Mouse (Mus musculus) lung, postnatal 14 days (tissue): ENCODE data around the gene Gpr156.
"Not testable (repeated sequence)": the region's sequence is repeated elsewhere in the genome, so short reads cannot be mapped to it uniquely, and the experiment has no call there.

Experiments
- DNase-seq: peaks from one replicate; pipeline ENCODE4 v3.0.0; 2021

The Gpr156 gene

DNA sequence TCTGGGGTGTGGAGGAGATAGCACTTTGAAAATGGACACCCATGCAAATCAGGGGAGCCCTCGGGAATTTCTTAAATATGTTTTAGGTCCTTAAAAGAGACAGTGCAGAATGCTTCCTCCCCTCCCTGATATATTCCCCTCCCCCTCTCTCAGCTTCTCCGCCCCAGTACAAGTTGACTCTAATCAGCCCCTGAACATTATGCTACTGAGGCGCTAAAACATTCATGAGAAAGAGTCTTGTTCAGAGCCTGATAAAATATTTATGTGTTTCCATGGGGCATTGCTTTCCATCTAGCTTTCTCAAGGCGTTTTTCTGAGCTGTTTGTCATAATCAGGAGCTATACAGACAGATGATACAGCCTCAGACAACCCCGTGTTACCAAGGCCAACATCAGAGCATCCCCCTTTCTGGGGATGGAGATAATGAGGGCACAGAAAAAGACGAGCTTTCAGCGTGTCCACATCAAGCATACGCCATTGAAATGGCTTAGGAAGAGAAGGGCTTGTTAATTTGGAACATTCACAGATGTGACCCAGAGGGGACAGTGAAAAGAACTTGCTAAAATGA lies 4.6 kb downstream of the Gpr156 start:
- no peak for DNase-seq

- DNase-seq = no peak
Measured at GRCm38 (mm10) chr16:37926087-37926486, 9.8 kb downstream of the Gpr156 start.

GRCm38 (mm10) chr16:37927117-37927516 lies 10.8 kb downstream of the Gpr156 start:
- DNase-seq = no peak

DNA sequence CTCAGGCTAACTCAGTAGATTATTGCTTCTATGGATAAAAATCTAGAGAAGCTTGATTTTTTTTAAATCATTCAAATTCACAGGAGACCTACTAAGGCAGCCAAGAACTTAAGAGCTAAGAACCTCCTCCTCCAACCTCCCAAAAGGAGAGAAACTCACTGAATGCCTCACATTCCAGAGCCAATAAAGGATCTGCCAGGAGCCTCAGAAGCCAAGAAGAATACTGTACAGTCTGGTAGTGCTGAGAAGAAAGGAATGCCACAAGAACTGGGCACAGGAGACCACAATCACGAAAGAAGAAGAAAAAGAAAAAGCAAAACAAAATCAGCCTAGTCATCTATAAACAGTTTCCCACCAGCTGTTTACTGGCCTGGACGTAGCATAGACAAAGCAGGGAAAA lies 12.7 kb downstream of the Gpr156 start:
- DNase-seq = no peak

DNA sequence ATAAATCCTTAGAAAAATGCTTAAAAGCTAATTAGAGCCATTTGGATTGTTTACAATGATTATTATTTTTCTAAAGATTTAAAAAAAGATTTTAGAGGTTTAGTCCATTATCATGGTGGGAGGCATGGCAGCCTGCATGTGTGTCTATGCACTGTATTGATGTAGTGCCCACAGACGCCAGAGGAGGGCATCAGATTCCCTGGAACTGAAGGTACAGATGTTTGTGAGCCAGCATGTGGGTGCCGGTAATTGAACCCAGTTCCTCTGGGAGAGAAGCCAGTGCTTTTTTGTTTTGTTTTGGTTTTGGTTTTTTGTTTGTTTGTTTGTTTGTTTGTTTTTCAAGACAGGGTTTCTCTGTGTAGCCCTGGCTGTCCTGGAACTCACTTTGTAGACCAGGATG lies 13.3 kb downstream of the Gpr156 start:
- no peak for DNase-seq

DNA sequence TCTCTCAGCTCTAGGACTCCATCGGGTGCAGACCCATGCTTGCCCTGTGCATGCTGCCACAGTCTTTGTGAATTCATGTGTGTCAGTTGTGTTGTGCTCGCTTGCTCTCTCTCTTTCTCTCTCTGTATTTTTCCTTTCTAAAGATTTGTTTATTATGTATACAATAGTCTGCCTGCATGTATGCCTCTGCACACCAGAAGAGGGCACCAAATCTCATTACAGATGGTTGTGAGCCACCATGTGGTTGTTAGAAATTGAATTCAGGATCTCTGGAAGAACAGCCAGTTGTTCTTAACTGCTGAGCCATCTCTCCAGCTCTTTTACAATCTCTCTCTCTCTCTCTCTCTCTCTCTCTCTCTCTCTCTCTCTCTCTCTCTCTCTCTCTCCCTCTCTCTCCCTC lies 18.6 kb downstream of the Gpr156 start:
- DNase-seq = no peak

- no peak for DNase-seq
Measured at GRCm38 (mm10) chr16:37937276-37937675, 21.0 kb downstream of the Gpr156 start.

GRCm38 (mm10) chr16:37938125-37939081 lies 22.1 kb downstream of the Gpr156 start:
- DNase-seq = no peak

- no peak for DNase-seq
Measured at GRCm38 (mm10) chr16:37939082-37939863, 23.0 kb downstream of the Gpr156 start.

- DNase-seq = peak; percentile 25
Measured at GRCm38 (mm10) chr16:37940291-37940690, 24.0 kb downstream of the Gpr156 start.

DNA sequence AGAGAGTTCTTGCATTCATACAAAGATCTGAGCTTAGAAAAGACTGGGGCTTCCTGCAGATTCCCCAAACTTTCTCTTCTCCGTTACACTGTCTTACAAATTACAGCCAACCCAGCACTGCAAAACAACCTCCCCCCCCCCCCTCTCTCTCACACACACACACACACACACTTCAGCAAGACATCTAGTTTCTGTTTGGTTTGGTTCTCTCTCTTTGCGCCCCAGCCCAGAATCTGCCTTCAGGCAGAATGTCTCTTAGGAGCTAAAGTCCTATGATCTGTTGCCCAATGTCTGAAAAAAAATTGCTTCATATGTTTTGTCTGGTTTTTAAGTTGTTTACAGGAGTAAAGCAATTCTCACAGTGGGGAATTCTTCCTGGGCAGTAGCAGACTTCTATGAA lies 27.4 kb downstream of the Gpr156 start:
- DNase-seq = peak; percentile 25

GRCm38 (mm10) chr16:37945031-37945796 lies 28.9 kb downstream of the Gpr156 start:
- no peak for DNase-seq

DNA sequence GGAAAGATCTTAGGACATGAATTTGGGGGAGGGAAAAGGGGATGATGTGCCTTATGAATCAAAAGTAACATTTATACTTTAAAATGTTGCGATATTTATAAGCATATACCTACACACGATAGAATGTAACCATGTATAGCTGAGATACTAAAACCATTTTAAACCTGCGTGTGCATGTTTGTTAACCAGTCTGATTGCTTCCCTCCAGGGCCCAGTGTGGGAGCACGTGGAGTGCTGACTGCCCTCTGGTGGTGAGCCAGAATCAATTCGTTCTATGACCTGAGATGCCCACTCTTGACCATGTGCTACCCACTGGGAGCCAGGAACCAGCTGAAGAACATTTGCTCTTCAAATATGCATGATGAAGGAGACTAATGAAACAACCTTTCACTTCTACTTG lies 30.9 kb downstream of the Gpr156 start:
- peak; percentile 83 for DNase-seq

DNA sequence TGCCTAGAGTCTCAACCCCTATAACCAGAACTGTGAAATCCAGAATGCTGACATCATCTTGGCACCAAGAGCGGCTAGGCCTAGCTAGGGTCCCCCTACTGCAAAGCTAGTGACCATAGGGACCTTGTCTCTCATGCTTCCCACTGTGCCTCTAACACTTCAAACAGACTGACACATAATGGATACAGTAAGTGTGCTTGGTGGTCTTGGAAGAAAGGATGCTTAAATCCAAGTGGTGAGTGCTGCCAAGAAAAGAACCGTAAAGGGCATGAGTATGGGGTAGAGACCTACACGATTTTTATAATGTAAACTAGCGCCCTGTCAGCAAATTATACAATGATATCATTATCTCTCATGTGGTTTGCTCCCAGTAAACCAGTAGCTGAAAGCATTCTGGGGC lies 32.1 kb downstream of the Gpr156 start:
- DNase-seq = no peak

DNA sequence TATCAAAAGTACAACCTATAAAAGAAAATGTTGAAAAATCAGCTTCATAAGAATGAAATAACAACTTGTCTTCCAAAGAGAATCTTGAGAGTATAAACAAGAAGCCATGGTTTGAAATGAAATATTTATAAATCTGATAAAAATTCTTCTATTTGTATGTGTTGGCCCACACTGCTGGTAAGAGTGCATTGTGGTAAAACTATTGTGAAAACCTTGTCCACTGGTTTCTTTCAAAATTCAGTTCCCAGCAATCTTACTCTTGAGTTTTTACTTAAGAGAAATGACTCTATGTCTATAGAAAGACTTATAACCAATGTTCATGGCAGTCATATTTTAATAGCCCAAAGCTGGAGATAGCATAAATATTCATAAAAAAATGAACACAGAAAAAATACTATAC lies 34.9 kb downstream of the Gpr156 start:
- no peak for DNase-seq

DNA sequence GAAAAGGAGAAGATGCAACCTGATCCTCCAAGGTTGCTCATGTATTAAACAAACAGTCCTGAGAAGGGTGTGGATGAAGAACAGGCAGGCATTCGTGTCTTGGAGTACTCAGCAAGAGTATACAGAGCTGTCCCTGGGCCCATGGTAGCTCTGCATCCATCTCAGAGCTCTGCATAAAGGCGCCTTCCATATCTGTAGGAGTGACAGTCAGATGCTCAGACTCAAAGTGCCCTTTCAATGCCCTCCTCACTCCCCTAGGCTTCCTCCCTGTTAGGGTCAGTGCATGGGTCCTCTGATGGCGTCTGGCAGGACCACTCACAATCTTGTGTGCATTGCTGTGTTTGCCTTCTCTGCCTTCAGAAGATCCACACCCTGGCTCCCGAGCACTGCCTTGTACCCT lies 36.9 kb downstream of the Gpr156 start:
- no peak for DNase-seq

GRCm38 (mm10) chr16:37953991-37954942 lies 38.0 kb downstream of the Gpr156 start:
- DNase-seq = no peak

DNA sequence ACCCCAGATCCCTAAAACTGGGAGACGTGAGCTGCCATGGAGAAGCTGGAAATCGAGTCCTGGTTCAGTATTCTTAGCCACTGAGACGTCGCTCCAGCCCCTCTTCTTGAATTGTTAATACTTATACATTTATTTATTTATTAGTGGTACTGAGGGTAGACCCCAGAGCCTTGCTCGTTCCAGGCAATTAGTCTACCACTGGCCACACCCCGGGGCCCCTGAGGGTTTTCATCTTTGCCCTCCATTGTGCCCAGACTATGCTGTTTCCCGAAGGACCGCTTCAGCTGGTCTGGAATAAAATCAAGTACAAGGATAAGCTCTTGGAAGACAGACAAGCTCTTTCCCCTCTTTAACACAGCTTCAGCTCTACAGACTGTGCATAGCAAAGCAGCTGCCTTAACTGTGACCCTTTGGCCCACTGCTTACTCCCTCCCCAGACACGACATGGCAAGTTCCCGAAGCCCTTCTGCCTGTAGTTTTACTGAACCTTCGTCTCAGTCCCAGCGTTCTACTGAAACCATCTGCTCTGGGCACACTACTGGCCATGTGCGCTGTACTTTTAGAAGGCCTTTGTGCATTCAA lies 39.1 kb downstream of the Gpr156 start:
- no peak for DNase-seq

- DNase-seq = no peak
Measured at GRCm38 (mm10) chr16:37956076-37956676, 39.9 kb downstream of the Gpr156 start.

DNA sequence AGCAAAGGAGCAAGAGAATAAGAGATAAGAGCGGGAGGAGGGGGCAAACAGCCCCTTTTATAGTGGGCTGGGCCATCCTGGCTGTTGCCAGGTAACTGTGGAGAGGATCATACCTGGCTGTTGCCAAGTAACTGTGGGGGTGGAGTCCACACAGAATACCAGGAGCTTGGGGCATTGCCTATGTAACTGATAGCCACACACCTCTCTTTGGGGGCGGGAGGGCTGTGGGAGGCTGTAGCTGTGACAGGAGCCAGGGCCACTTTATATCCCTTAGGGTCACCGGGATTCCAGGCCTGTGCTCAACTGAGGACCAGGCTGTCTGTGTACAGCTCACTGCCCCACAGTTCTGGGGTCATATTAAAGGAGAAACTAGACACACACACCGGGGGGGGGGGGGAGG lies 40.5 kb downstream of the Gpr156 start:
- DNase-seq = no peak

- not testable (repeated sequence) for DNase-seq
Measured at GRCm38 (mm10) chr16:37962696-37963095, 46.4 kb downstream of the Gpr156 start.
